Mouse (Mus musculus) heart, adult 18-20 months (tissue): ENCODE measurements around the gene Pik3ip1. TPM values are rescaled to one million over a fixed set of nuclear protein-coding genes. Genes with fewer than 3 reads are reported as not detected.
A peak's percentile ranks its signal among the peaks of the same experiment; 100 is the strongest.

Source experiments
- DNase-seq, 2 experiments: peaks; one replicate each; pipeline ENCODE4 v3.0.0; 2021 to 2022; ENCODE audit warnings: mixed read lengths in 1 of 2
- total RNA-seq, 2 experiments: library from RNA; stranded (reverse); gene quantifications; 2 replicates each; pipeline ENCODE4 v1.2.3; 2021

Pik3ip1 gene
- total RNA-seq, 2 experiments from 2014 or later = 45.2 to 51.2 TPM

DNA sequence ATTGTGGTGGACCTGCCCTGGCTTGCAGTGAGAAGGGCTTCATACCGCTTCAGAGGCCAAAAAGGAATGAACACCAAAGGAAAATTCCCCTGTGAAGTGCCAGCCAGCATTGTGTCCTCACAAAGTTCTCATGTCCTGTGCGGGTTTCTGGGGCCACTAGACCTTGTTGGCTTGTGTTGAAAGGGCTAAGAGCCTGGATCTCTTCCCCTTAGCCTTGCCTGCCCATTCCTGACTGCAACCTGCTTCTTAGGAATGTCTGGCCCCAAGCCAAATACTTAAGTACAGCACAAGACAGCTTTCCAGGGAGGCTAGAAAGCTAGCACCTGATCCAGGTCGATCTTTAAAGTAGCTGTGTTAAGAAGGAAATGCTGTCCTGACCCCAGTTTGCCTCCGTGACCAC lies 27.4 kb upstream of the Pik3ip1 start:
- DNase-seq = peak in 1 of 2 experiments; percentile 25

DNA sequence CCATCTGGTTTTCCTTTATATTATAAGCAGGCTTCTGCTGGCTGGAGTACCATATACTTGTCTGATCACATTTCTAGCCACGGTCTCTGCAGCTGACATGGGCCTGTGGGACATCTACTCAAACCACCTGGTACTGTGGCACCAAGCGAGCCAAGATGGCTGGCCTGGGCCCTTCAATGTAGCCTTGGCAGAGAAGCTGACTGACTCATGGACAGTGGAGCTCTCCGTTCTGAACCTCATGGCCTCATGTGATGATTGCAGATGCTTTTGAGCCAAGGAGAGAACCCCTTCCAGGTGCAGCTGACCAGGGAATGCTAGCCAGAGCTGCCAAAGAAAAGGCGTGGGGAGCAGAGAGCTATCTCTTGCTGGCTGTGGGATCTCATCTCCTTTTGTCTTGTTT lies 24.4 kb upstream of the Pik3ip1 start:
- peak in 1 of 2 experiments; percentile 16 for DNase-seq

- no peak for DNase-seq
These were observed 22.3 kb upstream of the Pik3ip1 start for GRCm38 (mm10) chr11:3307875-3308274.

DNA sequence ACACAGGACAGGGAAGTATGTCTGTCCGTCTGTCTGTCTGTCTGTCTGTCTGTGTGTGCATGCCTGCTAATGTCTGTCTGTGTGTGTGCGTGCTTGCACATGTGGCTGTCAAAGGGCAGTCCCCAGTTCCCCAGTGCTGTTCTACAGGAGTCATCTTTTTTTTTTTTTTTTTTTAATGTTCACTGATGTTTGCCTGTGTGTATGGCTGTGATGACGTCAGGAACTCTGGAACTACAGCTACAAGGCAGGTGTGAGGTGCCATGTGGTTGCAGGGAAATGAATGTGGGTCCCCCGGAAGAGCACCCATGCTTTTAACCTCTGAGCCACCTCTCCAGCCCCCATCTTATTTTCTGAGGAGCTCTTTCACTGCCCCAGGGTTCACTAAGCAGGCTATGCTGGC lies 20.3 kb upstream of the Pik3ip1 start:
- DNase-seq = no peak

DNA sequence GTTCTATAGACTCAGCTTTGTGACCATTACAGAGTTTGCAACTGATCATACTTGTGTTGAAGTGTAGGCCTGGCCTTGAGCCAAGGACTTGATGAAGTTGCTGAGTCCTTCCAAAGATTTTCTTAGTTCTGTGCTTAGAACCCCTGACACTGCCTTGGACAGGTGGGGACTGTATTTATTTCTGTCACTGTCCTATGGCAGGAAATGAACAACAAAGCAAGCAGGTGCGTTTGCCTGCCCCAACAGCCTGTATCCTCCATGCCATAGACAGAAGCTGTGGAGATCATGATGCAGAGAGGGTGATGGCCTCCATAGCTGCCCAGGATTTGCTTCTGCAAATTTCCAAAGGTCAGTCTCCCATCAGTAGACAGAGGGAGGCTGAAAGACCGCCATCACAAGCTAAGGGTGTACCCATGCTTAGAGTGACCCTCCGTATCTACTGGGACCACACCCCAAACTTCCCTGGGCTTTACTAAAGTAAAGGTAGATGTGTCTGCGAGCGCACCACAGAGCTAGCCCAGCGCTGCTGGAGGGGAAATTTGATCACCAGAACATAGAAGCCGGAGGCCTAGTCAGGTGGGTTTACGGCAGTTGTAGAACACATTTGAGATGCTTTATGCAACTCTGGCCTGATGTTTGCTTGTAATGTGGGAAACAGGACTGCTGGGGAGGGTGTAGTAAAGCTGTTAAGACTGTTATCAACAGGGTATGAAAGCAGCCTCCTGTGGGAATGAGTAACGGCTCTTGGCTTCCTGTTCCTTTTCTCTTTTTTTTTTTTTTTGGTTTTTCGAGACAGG lies 19.2 kb upstream of the Pik3ip1 start:
- no peak for DNase-seq

GRCm38 (mm10) chr11:3311586-3312347 lies 18.4 kb upstream of the Pik3ip1 start:
- DNase-seq = no peak

- no peak for DNase-seq
These were observed 16.9 kb upstream of the Pik3ip1 start for GRCm38 (mm10) chr11:3313294-3313693.

DNA sequence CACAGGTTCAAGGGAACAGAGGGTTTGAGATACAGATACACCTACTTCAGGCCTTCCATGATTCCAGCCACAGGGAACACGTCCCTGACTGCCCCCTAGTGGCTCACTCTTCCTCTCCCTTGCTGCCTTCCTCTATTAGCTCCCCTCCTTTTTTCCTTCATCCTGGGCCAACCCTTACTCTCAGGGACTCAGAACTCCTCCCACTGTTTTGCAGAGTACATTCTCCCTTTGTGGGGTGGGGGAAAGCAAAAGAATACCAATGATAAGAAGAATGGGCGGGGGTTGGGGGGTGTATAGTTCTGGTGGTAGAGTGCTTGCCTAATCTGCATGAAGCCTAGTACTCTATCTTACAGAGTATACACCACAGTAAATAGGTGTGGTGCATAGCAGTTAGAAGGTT lies 16.1 kb upstream of the Pik3ip1 start:
- peak in 1 of 2 experiments; percentile 78 for DNase-seq

DNA sequence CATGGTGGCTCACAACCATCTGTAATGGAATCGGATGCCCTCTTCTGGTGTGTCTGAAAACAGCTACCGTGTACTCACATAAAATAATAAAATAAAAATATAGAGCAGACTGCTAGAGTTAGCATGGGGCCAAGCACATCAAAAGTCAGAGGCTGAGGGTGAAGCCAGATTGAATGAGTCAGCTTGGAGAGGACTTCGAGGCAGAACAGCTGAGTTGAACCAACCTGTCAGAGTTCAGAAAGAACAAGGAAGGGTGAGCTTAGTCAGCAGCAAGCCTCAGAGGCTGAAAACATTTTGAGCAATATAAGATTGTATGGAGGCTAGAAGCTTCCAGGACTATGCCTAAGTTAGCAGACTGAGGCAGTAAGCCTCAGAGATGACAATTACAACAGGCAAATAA lies 11.9 kb upstream of the Pik3ip1 start:
- DNase-seq = no peak

- peak in 1 of 2 experiments; percentile 2 for DNase-seq
These were observed 1.9 kb upstream of the Pik3ip1 start for GRCm38 (mm10) chr11:3328271-3328670.

GRCm38 (mm10) chr11:3328806-3329775 lies 1.1 kb upstream of the Pik3ip1 start:
- DNase-seq = peak in 1 of 2 experiments; percentile 33

DNA sequence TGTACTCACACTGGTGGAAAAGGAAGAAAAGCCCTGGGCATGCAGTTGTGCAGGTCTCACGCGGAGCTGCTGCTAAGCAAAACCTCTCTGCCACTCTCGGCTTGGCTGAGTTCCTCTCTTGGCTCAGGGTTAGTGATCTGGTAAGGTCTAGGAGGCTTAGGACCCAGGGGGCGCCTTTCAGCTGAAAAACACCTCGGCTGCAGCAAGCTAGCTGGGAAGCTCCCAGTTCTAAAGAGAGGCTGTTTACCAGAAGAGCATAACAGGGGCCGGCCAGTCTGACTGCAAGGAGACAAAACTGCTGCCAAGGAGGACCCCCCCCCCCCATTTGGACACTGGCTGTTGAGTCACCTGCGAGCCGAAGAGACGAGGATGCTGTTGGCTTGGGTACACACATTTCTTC lies 365 bp downstream of the Pik3ip1 start:
- DNase-seq = peak; percentile 95

GRCm38 (mm10) chr11:3330991-3331750 lies 970 bp downstream of the Pik3ip1 start:
- peak in 1 of 2 experiments; percentile 62 for DNase-seq

DNA sequence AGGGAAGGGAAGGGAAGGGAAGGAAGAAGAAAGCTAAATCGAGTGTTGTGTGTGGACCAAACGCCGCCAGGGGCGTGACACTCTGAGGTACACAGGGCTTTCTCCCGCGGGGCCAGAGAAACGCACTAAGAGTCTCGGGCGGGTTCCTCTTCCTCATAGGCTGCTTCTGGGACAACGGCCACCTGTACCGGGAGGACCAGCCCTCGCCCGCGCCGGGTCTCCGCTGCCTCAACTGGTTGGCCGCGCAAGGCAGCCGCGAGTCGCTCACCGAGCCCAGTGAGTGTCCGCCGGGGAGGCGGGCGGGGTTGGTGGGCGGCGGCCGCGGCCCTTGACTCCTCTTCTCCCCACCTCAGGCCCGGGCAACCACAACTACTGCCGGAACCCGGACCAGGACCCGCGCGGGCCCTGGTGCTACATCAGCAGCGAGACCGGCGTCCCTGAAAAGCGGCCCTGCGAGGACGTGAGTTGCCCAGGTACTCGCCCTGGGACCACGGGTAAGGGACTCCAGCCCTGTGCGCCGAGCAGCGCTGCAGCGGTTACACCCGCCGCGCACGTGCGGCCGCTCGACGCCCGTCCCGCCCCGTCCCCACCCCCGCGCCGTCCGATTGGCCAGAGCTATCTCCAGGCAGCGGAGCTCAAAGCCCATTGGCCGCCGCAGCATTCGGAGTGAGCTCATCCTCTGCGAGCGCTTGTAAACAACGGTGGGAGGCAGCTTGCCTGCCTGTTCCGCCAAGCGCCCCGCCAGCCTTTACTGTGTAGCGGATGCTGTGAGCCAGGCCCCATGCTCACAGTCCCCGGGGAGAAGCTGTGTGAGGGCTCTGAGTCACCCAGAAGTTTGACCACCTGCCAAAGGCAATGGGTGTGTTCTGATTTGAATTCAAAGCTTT lies 1.8 kb downstream of the Pik3ip1 start:
- peak; percentile 94 to 98 for DNase-seq

DNA sequence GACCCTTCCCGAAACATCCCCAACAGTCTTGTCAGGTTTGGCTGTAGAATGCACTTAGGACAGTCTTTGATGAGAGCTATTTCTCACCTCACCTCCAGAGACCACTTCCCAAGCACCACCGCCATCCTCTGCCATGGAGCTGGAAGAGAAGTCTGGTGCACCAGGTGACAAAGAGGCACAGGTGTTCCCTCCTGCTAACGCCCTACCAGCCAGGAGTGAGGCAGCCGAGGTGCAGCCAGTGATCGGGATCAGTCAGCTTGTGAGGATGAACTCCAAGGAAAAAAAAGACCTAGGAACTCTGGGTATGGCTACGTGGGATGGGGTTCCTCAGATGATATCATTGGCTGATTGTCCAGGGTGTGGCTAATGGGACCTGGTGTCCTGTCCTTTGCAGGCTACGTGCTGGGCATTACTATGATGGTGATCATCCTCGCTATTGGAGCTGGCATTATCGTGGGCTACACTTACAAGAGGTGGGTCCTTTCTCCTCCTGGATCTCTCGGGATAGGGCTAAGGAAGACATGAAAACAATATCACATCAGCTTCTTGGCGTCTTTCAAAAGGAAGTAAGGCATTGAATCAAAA lies 3.0 kb downstream of the Pik3ip1 start:
- DNase-seq = no peak

DNA sequence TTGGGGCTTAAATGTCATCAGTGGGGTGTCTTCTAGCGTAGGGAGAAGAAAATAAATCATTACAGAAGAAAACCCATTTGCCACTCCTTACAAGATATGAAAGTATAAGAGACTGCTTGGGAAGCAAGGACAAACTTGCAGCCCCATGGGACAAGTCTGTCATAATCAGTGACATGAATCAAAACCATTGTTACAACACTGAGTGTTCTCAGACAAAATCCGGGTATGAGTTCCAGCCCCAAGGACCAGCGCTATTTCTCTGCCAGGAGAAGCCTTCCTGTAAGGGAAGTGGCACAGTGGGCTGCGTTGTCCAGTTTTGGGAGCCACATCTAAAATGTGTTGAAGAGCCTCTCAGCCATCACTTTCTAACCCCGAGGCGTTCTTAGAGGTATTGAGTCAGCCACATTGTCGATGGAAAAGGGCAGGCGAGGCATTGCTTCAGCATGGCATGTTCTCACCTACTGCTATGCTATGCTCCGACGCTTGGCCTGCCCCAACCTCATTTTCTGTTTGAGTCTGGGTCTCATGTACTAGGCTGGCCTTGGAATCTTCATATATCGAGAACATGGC lies 4.0 kb downstream of the Pik3ip1 start:
- DNase-seq = no peak

- no peak for DNase-seq
These were observed 4.6 kb downstream of the Pik3ip1 start for GRCm38 (mm10) chr11:3334711-3335316.

- DNase-seq = peak; percentile 70 to 82
These were observed 5.5 kb downstream of the Pik3ip1 start for GRCm38 (mm10) chr11:3335651-3336216.

- no peak for DNase-seq
These were observed 6.4 kb downstream of the Pik3ip1 start for GRCm38 (mm10) chr11:3336602-3337001.
